Mouse (Mus musculus): Measurements from ENCODE around the gene Car5a. TPM values are rescaled to one million over a fixed set of nuclear protein-coding genes. Genes with fewer than 3 reads are reported as not detected.

Gene Car5a
- polyA plus RNA-seq, 1 experiment = not detected

GRCm38 (mm10) chr8:121889317-121889716, 55.4 kb downstream of the Car5a start:
- Histone ChIP-seq H3K27ac (ENCODE audit: insufficient read depth, low read depth, low read length) (no peak overlapping the region), H3K4me3 (ENCODE audit: insufficient read depth, low read depth, low read length) (no peak overlapping the region), H3K4me1 (ENCODE audit: control insufficient read depth, insufficient read depth, low read length) (peaks cover 3% of the 10 kb centered on the region; the same call in 1 of the 2 replicates)
- 100% methylated on average over 1 of the region's 1 CpGs for WGBS
- no peak for TF ChIP-seq CTCF (IDR thresholded peaks at IDR 0.05; ENCODE audit: insufficient read depth, low read depth, low read length)
- no peak for TF ChIP-seq POLR2A (IDR thresholded peaks at IDR 0.05; ENCODE audit: insufficient read depth, low read depth, low read length)

- peaks cover 3% of the 10 kb centered on the region; the same call in 1 of the 2 replicates for H3K4me1 ChIP-seq (ENCODE audit: control insufficient read depth, insufficient read depth, low read length)
Observed at GRCm38 (mm10) chr8:121887547-121887946, 57.2 kb downstream of the Car5a start.

GRCm38 (mm10) chr8:121885433-121885832, 59.3 kb downstream of the Car5a start:
- no peak overlapping the region for H3K27ac ChIP-seq (ENCODE audit: insufficient read depth, low read depth, low read length)
- H3K4me3 ChIP-seq (ENCODE audit: insufficient read depth, low read depth, low read length) = no peak overlapping the region
- WGBS = 71% methylated on average over 6 of the region's 6 CpGs
- TF ChIP-seq POLR2A (IDR thresholded peaks at IDR 0.05; ENCODE audit: insufficient read depth, low read depth, low read length) (no peak), CTCF (IDR thresholded peaks at IDR 0.05; ENCODE audit: insufficient read depth, low read depth, low read length) (no peak)
- peaks cover 10% of the 10 kb centered on the region for H3K4me1 ChIP-seq (ENCODE audit: control insufficient read depth, insufficient read depth, low read length)

More at GRCm38 (mm10) chr8:121887547-121887946, 57.2 kb downstream of the Car5a start:
- TF ChIP-seq POLR2A (IDR thresholded peaks at IDR 0.05; ENCODE audit: insufficient read depth, low read depth, low read length) = no peak
- no peak for TF ChIP-seq CTCF (IDR thresholded peaks at IDR 0.05; ENCODE audit: insufficient read depth, low read depth, low read length)
- 65% methylated on average over 1 of the region's 1 CpGs for WGBS
- no peak overlapping the region for H3K4me3 ChIP-seq (ENCODE audit: insufficient read depth, low read depth, low read length)
- H3K27ac ChIP-seq (ENCODE audit: insufficient read depth, low read depth, low read length) = no peak overlapping the region

GRCm38 (mm10) chr8:121885001-121885400, 59.7 kb downstream of the Car5a start:
- Histone ChIP-seq H3K4me1 (ENCODE audit: control insufficient read depth, insufficient read depth, low read length) (peaks cover 10% of the 10 kb centered on the region), H3K4me3 (ENCODE audit: insufficient read depth, low read depth, low read length) (no peak overlapping the region), H3K27ac (ENCODE audit: insufficient read depth, low read depth, low read length) (no peak overlapping the region)
- no peak for TF ChIP-seq POLR2A (IDR thresholded peaks at IDR 0.05; ENCODE audit: insufficient read depth, low read depth, low read length)
- TF ChIP-seq CTCF (IDR thresholded peaks at IDR 0.05; ENCODE audit: insufficient read depth, low read depth, low read length) = no peak
- 93% methylated on average over 9 of the region's 9 CpGs for WGBS

- H3K4me1 ChIP-seq (ENCODE audit: control insufficient read depth, insufficient read depth, low read length) = peaks cover 19% of the 10 kb centered on the region
- WGBS = 63% methylated on average over 3 of the region's 3 CpGs
- TF ChIP-seq CTCF (IDR thresholded peaks at IDR 0.05; ENCODE audit: insufficient read depth, low read depth, low read length) = no peak
- TF ChIP-seq POLR2A (IDR thresholded peaks at IDR 0.05; ENCODE audit: insufficient read depth, low read depth, low read length) = no peak
- no peak overlapping the region for H3K4me3 ChIP-seq (ENCODE audit: insufficient read depth, low read depth, low read length)
- no peak overlapping the region for H3K27ac ChIP-seq (ENCODE audit: insufficient read depth, low read depth, low read length)
Observed at GRCm38 (mm10) chr8:121884181-121884580, 60.5 kb downstream of the Car5a start.

GRCm38 (mm10) chr8:121881921-121882320, 62.8 kb downstream of the Car5a start:
- no peak for TF ChIP-seq CTCF (IDR thresholded peaks at IDR 0.05; ENCODE audit: insufficient read depth, low read depth, low read length)
- TF ChIP-seq POLR2A (IDR thresholded peaks at IDR 0.05; ENCODE audit: insufficient read depth, low read depth, low read length) = no peak
- 87% methylated on average over 5 of the region's 5 CpGs for WGBS
- H3K4me3 ChIP-seq (ENCODE audit: insufficient read depth, low read depth, low read length) = no peak overlapping the region
- H3K27ac ChIP-seq (ENCODE audit: insufficient read depth, low read depth, low read length) = no peak overlapping the region
- peaks cover 34% of the 10 kb centered on the region for H3K4me1 ChIP-seq (ENCODE audit: control insufficient read depth, insufficient read depth, low read length)

GRCm38 (mm10) chr8:121880818-121881217, 63.9 kb downstream of the Car5a start:
- TF ChIP-seq CTCF (IDR thresholded peaks at IDR 0.05; ENCODE audit: insufficient read depth, low read depth, low read length) (no peak), POLR2A (IDR thresholded peaks at IDR 0.05; ENCODE audit: insufficient read depth, low read depth, low read length) (no peak)
- peaks cover 36% of the 10 kb centered on the region for H3K4me1 ChIP-seq (ENCODE audit: control insufficient read depth, insufficient read depth, low read length)
- H3K27ac ChIP-seq (ENCODE audit: insufficient read depth, low read depth, low read length) = no peak overlapping the region
- 55% methylated on average over 1 of the region's 1 CpGs for WGBS
- no peak overlapping the region for H3K4me3 ChIP-seq (ENCODE audit: insufficient read depth, low read depth, low read length)

GRCm38 (mm10) chr8:121879712-121880111, 65.0 kb downstream of the Car5a start:
- H3K27ac ChIP-seq (ENCODE audit: insufficient read depth, low read depth, low read length) = no peak overlapping the region
- 90% methylated on average over 3 of the region's 3 CpGs for WGBS
- no peak overlapping the region for H3K4me3 ChIP-seq (ENCODE audit: insufficient read depth, low read depth, low read length)
- peaks cover 43% of the 10 kb centered on the region for H3K4me1 ChIP-seq (ENCODE audit: control insufficient read depth, insufficient read depth, low read length)
- no peak for TF ChIP-seq CTCF (IDR thresholded peaks at IDR 0.05; ENCODE audit: insufficient read depth, low read depth, low read length)
- TF ChIP-seq POLR2A (IDR thresholded peaks at IDR 0.05; ENCODE audit: insufficient read depth, low read depth, low read length) = no peak

- Histone ChIP-seq H3K4me1 (ENCODE audit: control insufficient read depth, insufficient read depth, low read length) (peaks cover 55% of the 10 kb centered on the region), H3K27ac (ENCODE audit: insufficient read depth, low read depth, low read length) (no peak overlapping the region), H3K4me3 (ENCODE audit: insufficient read depth, low read depth, low read length) (no peak overlapping the region)
- TF ChIP-seq POLR2A (IDR thresholded peaks at IDR 0.05; ENCODE audit: insufficient read depth, low read depth, low read length) (no peak), CTCF (IDR thresholded peaks at IDR 0.05; ENCODE audit: insufficient read depth, low read depth, low read length) (no peak)
- WGBS = 86% methylated on average over 7 of the region's 7 CpGs
Observed at GRCm38 (mm10) chr8:121877828-121878480, 66.8 kb downstream of the Car5a start.

Measured in olfactory bulb, adult 2 months (tissue).